ENCODE assay signal across 8 mouse cellular contexts in genomic region chr7:102564999-102565997, GRCm38 (mm10). TPM values are rescaled to one million over a fixed set of nuclear protein-coding genes. Genes with fewer than 3 reads are reported as not detected.
DNase-seq lines count a peak whose midpoint lies in the region; ATAC-seq and TF ChIP-seq lines count a peak whose summit lies in the region.

TSS of gene Trim21 (minus strand) at chr7:102565486.

- TF ChIP-seq POLR2A in bone marrow, adult 2 months (IDR thresholded peaks at IDR 0.05; ENCODE audit: borderline replicate concordance, control insufficient read depth, low read depth, low read length) = no peak
- TF ChIP-seq POLR2A in spleen, adult 2 months (IDR thresholded peaks at IDR 0.05; ENCODE audit: low read depth, low read length) = peak; percentile 34; the same call in 1 of the 2 replicates

- ATAC-seq in embryonic facial prominence, embryonic 15.5 days (ENCODE audit: insufficient number of reproducible peaks, low FRiP score, low TSS enrichment, low read depth) = peak; percentile 82
- peak; percentile 92 for ATAC-seq in limb, embryonic 13.5 days (ENCODE audit: low FRiP score, low read depth)
- ATAC-seq in midbrain, embryonic 15.5 days (replicated peaks) = 0 out of 2 replicates have a peak, but pooled peaks have one; percentile 56

- no peak for TF ChIP-seq CTCF in bone marrow, adult 2 months (IDR thresholded peaks at IDR 0.05; ENCODE audit: control insufficient read depth, insufficient read depth, low read length)
- TF ChIP-seq CTCF in spleen, adult 2 months (IDR thresholded peaks at IDR 0.05; ENCODE audit: extremely low read depth, insufficient read depth, insufficient read length, insufficient replicate concordance) = no peak

- H3K27me3 ChIP-seq in embryonic facial prominence, embryonic 15.5 days = no peaks in the 10 kb centered on the region
- H3K27me3 ChIP-seq in limb, embryonic 13.5 days = no peaks in the 10 kb centered on the region
- H3K27me3 ChIP-seq in midbrain, embryonic 15.5 days (replicated peaks) = no peaks in the 10 kb centered on the region
- H3K27me3 ChIP-seq in spleen, adult 2 months (ENCODE audit: control insufficient read depth, insufficient read depth, low read length) = no peaks in the 10 kb centered on the region

- DNase-seq in A20 (ENCODE audit: low read depth, low spot score) = peak; percentile 94
- peak; percentile 96 for DNase-seq in heart, adult 8-10 months (ENCODE audit: low spot score)
- peak; percentile 93 to 95 for DNase-seq in kidney, adult 8-10 months
- peak; percentile 83 to 89 for DNase-seq in spleen, adult 2 months (ENCODE audit: low read depth in 1 of 2, low spot score in 2 of 2)

- H3K9me3 ChIP-seq in embryonic facial prominence, embryonic 15.5 days (replicated peaks) = no peaks in the 10 kb centered on the region
- no peaks in the 10 kb centered on the region for H3K9me3 ChIP-seq in limb, embryonic 13.5 days
- no peaks in the 10 kb centered on the region for H3K9me3 ChIP-seq in midbrain, embryonic 15.5 days

- no peaks in the 10 kb centered on the region; the same call in 1 of the 2 replicates for H3K4me1 ChIP-seq in bone marrow, adult 2 months (ENCODE audit: control insufficient read depth, insufficient read depth, low read length)
- no peaks in the 10 kb centered on the region for H3K4me1 ChIP-seq in embryonic facial prominence, embryonic 15.5 days
- H3K4me1 ChIP-seq in limb, embryonic 13.5 days = peaks cover 8% of the 10 kb centered on the region; the same call in 1 of the 2 replicates
- no peaks in the 10 kb centered on the region for H3K4me1 ChIP-seq in midbrain, embryonic 15.5 days
- peaks cover 6% of the 10 kb centered on the region; the same call in 1 of the 2 replicates for H3K4me1 ChIP-seq in spleen, adult 2 months (ENCODE audit: control insufficient read depth, insufficient read depth, insufficient read length)

- no peaks in the 10 kb centered on the region for H3K36me3 ChIP-seq in embryonic facial prominence, embryonic 15.5 days
- H3K36me3 ChIP-seq in limb, embryonic 13.5 days = no peaks in the 10 kb centered on the region
- no peaks in the 10 kb centered on the region for H3K36me3 ChIP-seq in midbrain, embryonic 15.5 days (replicated peaks)
- H3K36me3 ChIP-seq in spleen, adult 2 months (ENCODE audit: control insufficient read depth, insufficient read depth, low read length) = peaks cover 23% of the 10 kb centered on the region

- H3K4me3 ChIP-seq in bone marrow, adult 2 months (replicated peaks; ENCODE audit: control insufficient read depth, low read depth, low read length) = peak within 1 kb of the TSS; percentile 88
- peak within 1 kb of the TSS; percentile 53 for H3K4me3 ChIP-seq in embryonic facial prominence, embryonic 15.5 days (replicated peaks)
- peak within 1 kb of the TSS; percentile 50 for H3K4me3 ChIP-seq in limb, embryonic 13.5 days
- peak within 1 kb of the TSS; percentile 20 for H3K4me3 ChIP-seq in midbrain, embryonic 15.5 days
- peak within 1 kb of the TSS; percentile 75 for H3K4me3 ChIP-seq in spleen, adult 2 months (ENCODE audit: extremely low read depth, insufficient read depth, insufficient read length)

- H3K9ac ChIP-seq in embryonic facial prominence, embryonic 15.5 days = peak within 1 kb of the TSS; percentile 28
- peak within 1 kb of the TSS; percentile 63 for H3K9ac ChIP-seq in limb, embryonic 13.5 days
- no peak within 1 kb of the TSS for H3K9ac ChIP-seq in midbrain, embryonic 15.5 days

- 4% methylated on average over 10 of the region's 10 CpGs for WGBS in bone marrow, adult 2 months
- 17% methylated on average over 10 of the region's 10 CpGs for WGBS in embryonic facial prominence, embryonic 15.5 days
- WGBS in limb, embryonic 13.5 days = 19% methylated on average over 10 of the region's 10 CpGs
- 27% methylated on average over 10 of the region's 10 CpGs for WGBS in midbrain, embryonic 15.5 days
- WGBS in spleen, adult 2 months = 5% methylated on average over 10 of the region's 10 CpGs

- H3K27ac ChIP-seq in bone marrow, adult 2 months (ENCODE audit: control insufficient read depth, insufficient read depth, low read depth, low read length, poor library complexity) = peak within 1 kb of the TSS; percentile 65
- no peak within 1 kb of the TSS for H3K27ac ChIP-seq in embryonic facial prominence, embryonic 15.5 days (replicated peaks)
- no peak within 1 kb of the TSS for H3K27ac ChIP-seq in limb, embryonic 13.5 days
- H3K27ac ChIP-seq in midbrain, embryonic 15.5 days = no peak within 1 kb of the TSS
- peak within 1 kb of the TSS; percentile 57 for H3K27ac ChIP-seq in spleen, adult 2 months (ENCODE audit: insufficient read depth, low read length)

- H3K4me2 ChIP-seq in embryonic facial prominence, embryonic 15.5 days (replicated peaks) = peak within 1 kb of the TSS; percentile 52
- peak within 1 kb of the TSS; percentile 70 for H3K4me2 ChIP-seq in limb, embryonic 13.5 days (replicated peaks)
- peak within 1 kb of the TSS; percentile 19 for H3K4me2 ChIP-seq in midbrain, embryonic 15.5 days

RNA-seq across cellular contexts. Expression of gene Trim21, which starts in this region (rescaled TPM):
- polyA plus RNA-seq in bone marrow, adult 2 months (2011; ENCODE audit: insufficient read depth, insufficient read length, low replicate concordance, missing spikeins) = 9.0 and 11.8 TPM in 2 replicates
- polyA plus RNA-seq in embryonic facial prominence, embryonic 15.5 days (2015; fragmentation: Nextera tagmentation; extraction: Ambion mirVana) = 0.54 and 0.81 TPM in 2 replicates
- total RNA-seq in heart, adult 8-10 months (2022) = 1 to 10 TPM; 5.1 to 8.2 (median 6.2) TPM
- 0.23 and 0.52 TPM in 2 replicates for polyA plus RNA-seq in limb, embryonic 13.5 days (2015; fragmentation: Nextera tagmentation; extraction: Ambion mirVana)
- polyA plus RNA-seq in midbrain, embryonic 15.5 days (2015; fragmentation: Nextera tagmentation; extraction: Ambion mirVana) = 0.28 TPM in 1 of 2 replicates, not detected in the other
- 6.3 and 8.1 TPM in 2 replicates for polyA plus RNA-seq in spleen, adult 2 months (2012; rRNA removed)

Comparison
In these comparisons a context has a peak if more than half of its experiments do, and no peak if none do; other contexts are left out.
1. Peak in ATAC-seq, H3K4me3 ChIP-seq, H3K9ac ChIP-seq and H3K4me2 ChIP-seq in embryonic facial prominence, embryonic 15.5 days; RNA of the gene not detected or under 1 TPM.
2. Peak in ATAC-seq, H3K4me3 ChIP-seq, H3K9ac ChIP-seq and H3K4me2 ChIP-seq in limb, embryonic 13.5 days; RNA of the gene not detected or under 1 TPM.
3. Peak in ATAC-seq, H3K4me3 ChIP-seq and H3K4me2 ChIP-seq in midbrain, embryonic 15.5 days; RNA of the gene not detected or under 1 TPM.
4. H3K27ac ChIP-seq: peak in bone marrow, adult 2 months (single experiment) and spleen, adult 2 months (single experiment); none in embryonic facial prominence, embryonic 15.5 days (single experiment), limb, embryonic 13.5 days (single experiment) and midbrain, embryonic 15.5 days (single experiment).
5. H3K4me3 ChIP-seq: peak in every context shown above with its lines; median percentile 88 in bone marrow, adult 2 months; 75 in spleen, adult 2 months; 53 in embryonic facial prominence, embryonic 15.5 days; 50 in limb, embryonic 13.5 days; 20 in midbrain, embryonic 15.5 days.
6. H3K4me2 ChIP-seq: peak in every context shown above with its lines; median percentile 70 in limb, embryonic 13.5 days; 52 in embryonic facial prominence, embryonic 15.5 days; 19 in midbrain, embryonic 15.5 days.
7. Peak in every context shown above with its lines, with median percentiles within 50 percentile points of each other: DNase-seq and ATAC-seq.